Mouse (Mus musculus) liver, postnatal 0 days (tissue): ENCODE data around the gene Kctd14.

Source experiments
- CTCF ChIP-seq: sonication (generic); IDR thresholded peaks from 2 replicates; pipeline ENCODE4 v1.5.1; 2016; ENCODE audit warnings: antibody characterized with exemption, low read depth
- EP300 ChIP-seq: IDR thresholded peaks from 2 replicates; pipeline ENCODE4 v1.6.1; 2016; ENCODE audit warnings: antibody characterized with exemption, low read depth, mild to moderate bottlenecking

DNA sequence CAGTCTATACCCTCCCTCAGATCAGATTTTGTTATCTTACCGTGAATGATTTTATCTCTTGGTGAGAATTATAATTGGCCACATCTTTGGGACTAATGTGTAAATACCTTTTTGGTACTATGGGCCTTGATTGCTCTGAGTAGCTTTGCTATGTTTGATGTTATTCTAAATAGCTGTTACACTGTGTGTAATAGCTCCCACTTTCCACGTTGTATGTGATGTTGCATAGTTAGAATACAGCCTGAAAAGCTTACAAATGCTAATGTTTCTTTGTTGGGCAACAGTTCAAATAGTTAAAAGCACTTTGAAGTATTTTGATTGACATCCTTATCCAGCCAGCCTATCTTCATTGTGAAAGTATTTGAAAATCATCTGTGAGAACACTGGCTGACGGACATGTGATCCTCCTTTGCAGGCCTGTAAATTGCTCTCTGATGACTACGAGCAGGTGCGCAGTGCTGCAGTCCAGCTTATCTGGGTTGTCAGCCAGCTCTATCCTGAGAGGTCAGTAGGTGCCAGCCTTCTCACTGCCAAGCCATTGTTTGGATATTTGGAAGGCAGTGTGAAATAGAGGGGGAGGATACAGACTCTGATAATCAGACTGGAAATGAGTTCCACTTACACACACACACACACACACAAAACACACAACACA is 49.6 kb downstream of the Kctd14 start:
- no peak for TF ChIP-seq CTCF
- no peak for TF ChIP-seq EP300
